Mouse (Mus musculus): ENCODE measurements around the gene Flvcr2.
"Not testable (repeated sequence)": the region's sequence is repeated elsewhere in the genome, so short reads cannot be mapped to it uniquely, and the experiment has no call there.

Gene Flvcr2

DNA sequence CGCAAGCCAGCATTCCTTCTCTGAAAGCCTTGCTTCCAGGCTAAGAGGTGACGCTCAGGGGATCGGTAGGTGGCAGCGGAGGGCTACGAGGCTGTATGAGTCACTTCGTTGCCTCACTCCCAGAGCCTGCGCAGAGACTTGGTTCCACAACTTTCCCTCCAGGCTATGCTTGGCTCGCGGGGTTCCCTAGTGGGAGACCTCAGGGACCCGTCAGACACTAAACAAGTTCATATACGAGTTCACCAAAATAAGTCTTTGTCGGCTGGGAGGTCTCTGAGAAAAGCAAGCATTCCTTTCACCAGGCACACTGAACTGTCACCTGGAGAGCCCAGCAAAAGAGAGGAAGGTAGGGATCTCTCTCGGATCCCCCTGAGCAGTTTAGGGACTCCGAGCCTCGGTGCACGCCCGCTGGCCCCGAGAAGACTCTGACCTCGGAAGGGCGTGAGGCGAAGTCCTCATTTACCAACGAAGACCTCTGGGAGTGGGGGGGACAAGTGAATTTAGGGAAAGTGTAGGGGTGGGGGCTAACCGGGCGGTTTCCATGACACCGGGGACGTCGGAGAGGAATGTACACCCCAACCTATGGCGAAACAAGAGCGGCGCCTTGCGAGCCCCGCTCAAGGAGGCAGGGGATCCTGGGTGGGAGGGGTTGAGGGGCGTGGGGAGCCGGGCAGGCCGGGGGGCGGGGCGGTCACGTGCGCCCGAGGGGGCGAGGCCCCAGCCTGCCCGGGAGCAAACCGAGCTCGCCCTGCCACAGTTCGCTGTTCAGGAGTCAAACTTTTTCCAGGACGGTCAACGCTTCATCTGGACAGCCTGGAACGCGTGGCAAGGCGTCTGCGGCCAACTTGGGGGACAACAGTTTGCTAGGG, at the start of gene Flvcr2:
Gene Flvcr2 (plus strand): TSS at position 713 of the 869 bp plus-strand sequence.
- DNase-seq (ENCODE audit: low spot score in 2 of 2): peak; percentile 37 to 75

DNA sequence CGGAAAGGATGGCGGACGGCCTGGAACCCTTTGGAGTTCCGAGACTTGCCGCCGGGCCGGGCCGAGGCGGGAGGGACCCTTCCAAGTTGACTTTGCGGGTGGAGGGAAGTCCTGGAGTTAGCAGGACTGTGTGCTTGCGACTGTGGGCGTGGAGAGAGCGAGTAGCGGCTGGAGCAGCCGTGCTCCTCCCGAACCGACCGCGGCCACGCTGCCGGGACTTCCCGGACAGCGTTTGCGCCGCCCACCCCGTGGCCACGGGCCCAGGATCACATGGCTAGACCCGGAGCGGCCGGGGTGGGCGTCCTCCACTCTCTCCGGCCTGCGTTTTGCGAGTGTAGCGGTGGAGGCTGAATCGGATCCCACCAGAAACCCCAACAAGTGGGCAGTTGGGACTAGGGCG, 48.2 kb upstream of the Flvcr2 start:
- DNase-seq (ENCODE audit: low spot score in 2 of 2): not testable (repeated sequence)

DNA sequence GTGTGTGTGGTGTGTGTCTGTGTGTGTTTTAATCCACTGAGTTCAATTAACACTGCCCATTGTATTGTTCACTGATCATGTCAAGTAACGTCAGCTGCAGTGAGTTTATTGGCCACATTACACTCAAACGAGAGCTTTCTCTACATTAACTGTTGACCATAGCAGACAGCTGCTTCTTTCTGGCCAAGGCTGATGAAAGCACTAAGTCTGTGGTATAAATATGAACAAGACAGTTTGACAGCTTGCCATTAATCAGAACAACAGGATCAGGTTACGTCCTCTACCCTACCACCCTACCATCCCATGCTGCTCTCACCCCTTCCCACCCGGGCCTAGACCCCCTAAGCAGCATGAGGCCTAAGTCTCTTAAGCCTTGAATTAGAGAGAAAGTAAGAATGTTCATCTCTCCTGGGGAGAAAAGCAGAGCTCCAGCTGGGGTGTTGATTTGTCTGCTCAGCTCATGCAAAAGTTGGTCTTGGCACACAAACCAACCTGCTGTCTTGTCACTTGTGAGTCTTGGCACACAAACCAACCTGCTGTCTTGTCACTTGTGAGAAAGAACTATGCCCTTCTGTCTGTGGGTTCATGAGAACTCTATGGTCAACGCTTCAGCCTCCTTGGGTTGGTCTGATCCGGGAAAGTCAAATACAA, 46.0 kb upstream of the Flvcr2 start:
- no peak for DNase-seq (ENCODE audit: low spot score in 2 of 2)

DNA sequence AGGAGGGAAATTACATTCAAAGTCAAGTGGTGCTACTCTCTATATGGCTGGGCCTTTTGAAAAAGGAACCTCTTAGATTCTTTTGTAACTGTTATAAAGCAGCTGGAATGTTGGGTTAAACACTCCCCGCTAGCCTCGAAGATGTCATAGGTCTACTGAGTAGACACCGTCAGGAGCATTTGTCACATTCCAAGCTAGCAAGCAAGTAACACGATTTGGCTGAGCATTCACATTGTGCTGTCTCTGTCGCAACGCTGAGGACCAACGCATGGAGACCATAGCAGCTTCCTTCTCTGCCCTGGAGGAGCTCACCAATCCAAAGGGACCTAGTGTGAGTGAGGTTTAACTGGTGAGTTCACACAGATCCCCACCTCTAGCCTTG, 45.5 kb upstream of the Flvcr2 start:
- DNase-seq (ENCODE audit: low spot score in 2 of 2): no peak

DNA sequence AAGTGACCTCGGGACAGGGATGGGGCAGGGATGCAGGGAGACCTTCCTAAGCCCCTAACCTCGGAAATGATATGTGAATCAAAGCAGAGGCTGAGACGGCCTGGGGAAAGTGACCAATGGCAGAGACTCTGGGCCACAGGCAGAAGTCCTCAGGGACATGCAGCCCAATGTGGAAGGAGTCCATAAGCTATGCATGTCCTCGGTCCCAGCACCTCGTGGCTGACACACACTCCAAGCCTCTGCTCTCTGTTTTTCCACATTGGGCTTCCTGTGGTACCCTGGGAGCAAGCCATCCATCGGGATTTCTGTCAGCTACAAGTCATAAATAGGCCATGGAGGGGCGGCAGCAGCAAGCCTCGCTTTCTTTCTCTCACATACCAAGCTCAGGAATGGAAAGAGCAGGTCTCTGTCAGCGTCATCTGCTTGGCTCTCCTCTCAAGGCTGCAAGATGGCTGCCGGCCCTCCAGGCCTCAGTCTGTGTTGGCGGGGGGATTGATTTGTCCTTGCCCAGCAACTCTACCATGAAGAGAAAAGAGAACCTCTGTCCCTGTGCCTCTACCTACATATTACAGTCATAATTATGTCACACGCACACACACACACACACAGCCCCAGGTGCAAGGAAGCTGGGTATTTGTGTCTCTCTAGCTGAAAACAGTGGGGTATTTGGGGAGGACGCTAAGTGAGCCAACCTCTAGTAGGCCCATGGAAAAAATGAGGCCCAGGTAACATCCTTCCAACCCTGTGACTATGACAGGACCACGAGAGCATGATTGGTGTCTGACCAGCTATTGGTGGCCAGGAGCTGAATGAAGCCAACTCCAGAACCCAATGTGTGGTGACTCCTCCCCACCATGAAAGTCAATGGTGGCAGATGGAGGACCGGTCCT, 43.9 kb upstream of the Flvcr2 start:
- DNase-seq (ENCODE audit: low spot score in 2 of 2): no peak

DNA sequence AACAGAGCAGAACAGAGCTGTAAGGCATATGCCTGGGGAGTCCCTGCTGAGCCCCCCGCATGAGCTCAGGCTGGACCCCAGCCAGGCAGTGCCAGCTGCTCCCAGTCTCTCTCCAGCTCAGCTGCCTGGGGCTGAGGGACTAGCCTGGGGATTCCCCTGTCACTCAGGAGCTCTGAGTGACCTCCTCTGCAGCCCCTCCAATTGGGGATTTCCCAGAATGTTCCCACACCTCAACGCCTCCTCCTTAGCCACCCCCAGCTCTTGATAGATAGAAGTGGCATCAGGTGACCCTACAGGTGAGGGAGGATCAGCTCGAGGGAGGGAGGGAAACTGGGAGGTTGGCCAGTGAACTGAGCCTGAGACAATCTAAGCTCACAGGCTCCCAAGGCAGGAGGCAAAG, 42.8 kb upstream of the Flvcr2 start:
- DNase-seq (ENCODE audit: low spot score in 2 of 2): no peak

DNA sequence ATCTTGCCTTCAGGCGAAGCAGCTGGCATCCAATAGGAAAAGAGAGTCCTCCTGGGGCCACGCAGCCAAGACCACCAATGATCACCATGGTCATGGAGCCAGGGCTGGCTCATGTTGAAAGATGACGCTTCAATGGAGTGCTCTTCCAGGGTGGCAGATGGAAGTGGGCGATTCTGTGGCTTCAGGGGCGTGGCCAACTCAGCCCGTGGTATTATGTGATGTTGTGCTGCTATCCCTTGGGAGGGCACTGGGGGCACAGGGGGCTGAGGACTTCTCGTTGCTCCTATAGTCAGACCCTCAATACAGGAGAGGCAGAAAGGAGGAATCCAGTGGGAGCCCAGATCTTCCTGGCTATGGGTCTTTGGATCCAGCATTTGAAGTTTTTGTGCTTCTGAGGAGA, 41.8 kb upstream of the Flvcr2 start:
- DNase-seq (ENCODE audit: low spot score in 2 of 2): peak in 1 of 2 experiments; percentile 26

DNA sequence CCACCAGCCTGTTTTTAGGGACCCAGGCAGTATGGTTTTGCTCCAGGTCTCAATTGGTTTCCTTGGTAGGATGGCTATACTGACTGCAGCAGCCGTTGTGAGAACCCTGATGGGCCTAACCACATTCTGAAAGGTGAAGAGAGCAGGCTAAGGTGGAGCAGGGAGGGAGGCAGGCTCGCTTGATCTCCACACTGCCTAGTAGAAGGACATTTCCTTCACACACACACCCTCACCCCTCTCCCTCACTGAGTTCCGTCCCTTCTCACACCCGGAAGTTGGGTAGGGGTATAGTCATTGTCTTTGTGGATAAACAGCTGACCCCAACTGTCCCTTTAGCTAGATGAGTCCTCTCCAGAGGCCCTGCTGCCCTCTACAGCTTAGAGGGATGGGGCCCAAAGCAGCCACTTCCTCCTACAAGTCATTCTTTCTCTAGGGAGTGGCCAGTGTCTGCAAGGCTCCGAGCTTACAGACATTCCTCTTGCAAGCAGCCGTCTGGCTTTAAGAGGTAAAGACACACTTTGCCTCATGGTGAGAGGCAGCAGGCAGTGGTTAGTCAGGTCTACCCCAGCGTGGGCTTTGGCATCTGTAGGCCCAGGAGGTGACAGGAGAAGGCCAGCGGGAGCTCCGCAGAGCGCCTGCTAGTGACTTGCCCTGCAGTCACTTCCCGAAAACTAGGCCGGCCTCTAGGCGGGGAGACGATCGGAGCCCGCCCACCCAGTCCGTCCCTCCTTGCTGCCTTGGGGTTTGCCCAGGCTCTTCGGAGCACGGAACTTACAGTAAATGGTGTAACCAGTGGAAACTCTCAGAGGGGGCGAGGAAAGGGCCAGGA, 41.1 kb upstream of the Flvcr2 start:
- DNase-seq (ENCODE audit: low spot score in 2 of 2): peak; percentile 67 to 74

DNA sequence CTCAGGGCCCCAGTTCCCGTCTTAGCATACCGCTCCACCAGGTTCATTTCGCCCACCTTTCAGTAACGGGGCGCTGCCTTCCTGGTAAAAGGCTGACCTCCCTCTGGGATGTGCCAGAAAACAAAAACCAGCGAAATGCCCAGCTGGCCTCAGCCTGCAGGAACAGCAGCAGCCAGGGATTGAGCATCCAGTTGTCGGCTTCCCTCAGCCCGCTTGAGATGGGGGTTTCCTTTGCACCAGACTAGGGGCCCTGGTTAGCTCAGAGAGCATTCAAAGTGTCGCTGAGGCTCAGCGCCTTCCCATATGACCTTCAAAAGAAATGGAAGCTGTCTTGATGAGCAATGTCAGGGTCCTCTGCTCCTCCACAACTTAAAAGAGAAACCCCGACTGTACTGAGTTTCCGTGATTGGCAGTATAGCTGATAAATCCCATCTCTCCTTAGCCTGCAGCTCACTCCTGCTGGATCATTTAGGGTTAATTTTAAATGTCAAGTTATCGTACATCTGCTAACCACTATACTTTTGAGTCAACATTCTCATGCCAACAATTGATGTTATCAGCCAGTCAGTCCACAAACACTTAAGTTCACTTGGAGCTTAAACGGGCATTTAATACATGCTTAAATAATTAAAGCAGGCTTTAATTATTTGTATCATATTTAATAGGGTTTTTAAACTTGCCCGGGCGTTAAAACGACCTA, 40.4 kb upstream of the Flvcr2 start:
- no peak for DNase-seq (ENCODE audit: low spot score in 2 of 2)

DNA sequence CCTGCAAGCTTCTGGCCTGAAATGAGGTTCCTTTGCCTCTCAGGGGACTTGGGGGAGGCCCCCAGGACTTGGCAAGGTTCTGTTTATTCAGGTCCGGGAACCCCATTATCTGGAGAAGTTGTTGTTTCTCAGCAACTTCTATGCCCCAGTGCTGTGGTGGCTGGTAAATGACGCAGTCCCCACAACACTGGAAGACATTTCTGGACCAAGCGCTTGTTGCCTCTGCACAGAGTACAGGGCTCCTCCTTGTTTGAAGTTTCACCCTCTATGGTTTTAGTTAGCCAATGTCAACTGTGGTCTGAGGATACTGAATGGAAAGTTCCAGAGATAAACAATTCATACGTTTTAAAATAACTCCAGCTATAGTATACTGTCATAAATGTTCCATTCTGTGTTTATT, 39.4 kb upstream of the Flvcr2 start:
- no peak for DNase-seq (ENCODE audit: low spot score in 2 of 2)

DNA sequence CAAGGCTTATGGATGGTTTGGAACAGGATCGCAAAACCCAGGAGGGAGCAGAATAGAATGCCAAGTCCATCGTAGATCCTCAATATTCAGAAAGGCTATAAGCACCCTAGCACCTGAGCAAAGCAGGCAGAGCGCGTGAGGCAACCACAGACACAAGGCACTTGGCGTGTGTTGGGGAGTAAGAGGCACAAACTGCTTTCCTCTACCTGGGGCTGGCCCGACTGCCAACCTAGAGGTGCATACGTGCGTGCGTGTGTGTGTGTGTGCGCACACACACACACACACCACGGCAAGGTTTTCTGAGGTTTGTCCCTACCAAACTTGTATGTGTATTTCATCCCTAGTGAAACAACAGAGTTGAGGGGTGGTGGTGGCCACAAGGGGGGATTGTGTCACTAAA, 38.9 kb upstream of the Flvcr2 start:
- DNase-seq (ENCODE audit: low spot score in 2 of 2): no peak

DNA sequence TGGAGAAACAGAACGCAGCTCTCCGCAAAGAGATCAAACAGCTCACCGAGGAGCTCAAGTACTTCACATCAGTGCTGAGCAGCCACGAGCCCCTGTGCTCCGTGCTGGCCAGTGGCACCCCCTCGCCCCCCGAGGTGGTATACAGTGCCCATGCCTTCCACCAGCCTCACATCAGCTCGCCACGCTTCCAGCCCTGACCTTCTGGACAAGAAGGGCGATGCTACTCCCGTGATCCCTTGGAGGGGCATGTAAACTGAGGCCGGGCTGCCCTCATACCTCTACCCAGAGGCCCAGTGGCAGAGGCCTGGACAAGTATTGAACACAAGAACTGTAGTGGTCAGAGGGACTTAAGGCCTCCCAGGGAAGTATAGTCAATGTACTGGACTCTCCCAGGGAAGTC, 37.8 kb upstream of the Flvcr2 start:
- no peak for DNase-seq (ENCODE audit: low spot score in 2 of 2)

DNA sequence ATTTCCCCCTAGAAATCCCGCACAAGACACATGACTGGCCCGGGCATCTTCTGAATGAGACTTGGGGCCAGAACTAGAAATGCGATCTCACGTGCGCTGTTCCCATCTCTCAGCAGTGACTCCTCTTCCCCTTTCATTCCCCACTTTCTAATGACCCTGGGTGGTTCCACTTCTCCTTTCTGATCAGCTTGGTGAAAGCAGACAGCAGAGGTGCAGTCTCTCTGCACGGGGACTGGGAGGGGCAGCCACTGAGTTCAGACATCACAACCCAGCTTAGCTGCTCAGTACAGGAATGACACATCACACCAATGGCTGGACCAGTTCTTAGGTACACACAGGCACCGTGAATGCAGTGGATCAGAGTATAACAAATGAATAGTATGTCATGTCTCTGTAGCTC, 35.6 kb upstream of the Flvcr2 start:
- DNase-seq (ENCODE audit: low spot score in 2 of 2): no peak

DNA sequence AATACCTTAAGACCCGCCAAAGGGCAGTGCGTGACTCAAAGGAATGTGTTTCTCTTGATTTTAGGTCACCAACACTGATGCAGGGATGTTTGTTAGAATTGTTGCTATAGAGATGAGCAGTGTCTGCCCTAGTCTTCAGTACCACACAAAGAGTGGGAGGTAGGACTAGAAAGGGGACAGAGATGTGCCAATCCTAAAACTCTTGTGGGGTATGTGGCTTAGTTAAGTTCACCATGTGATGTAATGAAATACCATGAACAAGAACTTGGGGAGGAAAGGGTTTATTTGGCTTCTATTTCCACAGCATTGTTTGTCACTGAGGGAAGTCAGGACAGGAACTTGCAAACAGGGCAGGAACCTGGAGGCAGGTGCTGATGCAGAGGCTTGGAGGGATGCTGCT, 33.8 kb upstream of the Flvcr2 start:
- no peak for DNase-seq (ENCODE audit: low spot score in 2 of 2)

DNA sequence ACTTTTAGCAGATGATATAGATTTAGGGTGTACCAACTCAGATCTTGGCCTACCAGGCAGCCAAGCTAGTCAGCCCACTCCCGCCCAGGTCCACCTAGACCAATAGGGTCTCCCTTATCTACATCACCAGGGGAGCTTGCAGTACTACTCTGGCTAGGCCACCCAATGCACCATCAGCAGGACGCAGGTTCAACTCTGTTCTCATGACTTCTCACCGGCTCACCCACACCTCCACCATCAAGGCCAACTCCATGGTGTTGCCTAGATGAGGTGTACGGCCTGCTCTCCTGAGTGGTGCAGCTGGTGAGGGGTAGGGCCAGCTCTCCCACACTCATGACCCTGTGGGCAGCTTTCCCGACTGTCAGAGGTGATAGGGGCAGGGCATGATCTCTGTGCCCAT, 32.2 kb upstream of the Flvcr2 start:
- no peak for DNase-seq (ENCODE audit: low spot score in 2 of 2)

DNA sequence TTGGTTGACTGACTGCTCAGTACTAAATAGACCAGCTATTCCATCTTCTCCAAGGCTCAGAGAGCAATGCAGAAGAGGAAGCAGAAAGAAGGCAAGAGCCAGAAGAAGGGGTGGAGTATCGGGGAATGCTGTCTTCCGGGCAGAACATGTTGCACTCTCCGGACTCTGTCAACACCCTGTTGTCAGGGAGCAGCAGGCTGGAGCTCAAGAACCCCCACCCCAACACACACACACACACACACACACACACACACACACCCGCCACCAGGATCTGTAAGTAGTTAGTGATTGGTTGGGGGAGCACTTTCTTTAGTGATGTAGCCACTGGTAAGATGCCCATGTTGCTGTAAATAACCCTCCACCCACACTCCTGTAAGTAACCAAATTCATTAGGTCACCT, 21.0 kb upstream of the Flvcr2 start:
- no peak for DNase-seq (ENCODE audit: low spot score in 2 of 2)

DNA sequence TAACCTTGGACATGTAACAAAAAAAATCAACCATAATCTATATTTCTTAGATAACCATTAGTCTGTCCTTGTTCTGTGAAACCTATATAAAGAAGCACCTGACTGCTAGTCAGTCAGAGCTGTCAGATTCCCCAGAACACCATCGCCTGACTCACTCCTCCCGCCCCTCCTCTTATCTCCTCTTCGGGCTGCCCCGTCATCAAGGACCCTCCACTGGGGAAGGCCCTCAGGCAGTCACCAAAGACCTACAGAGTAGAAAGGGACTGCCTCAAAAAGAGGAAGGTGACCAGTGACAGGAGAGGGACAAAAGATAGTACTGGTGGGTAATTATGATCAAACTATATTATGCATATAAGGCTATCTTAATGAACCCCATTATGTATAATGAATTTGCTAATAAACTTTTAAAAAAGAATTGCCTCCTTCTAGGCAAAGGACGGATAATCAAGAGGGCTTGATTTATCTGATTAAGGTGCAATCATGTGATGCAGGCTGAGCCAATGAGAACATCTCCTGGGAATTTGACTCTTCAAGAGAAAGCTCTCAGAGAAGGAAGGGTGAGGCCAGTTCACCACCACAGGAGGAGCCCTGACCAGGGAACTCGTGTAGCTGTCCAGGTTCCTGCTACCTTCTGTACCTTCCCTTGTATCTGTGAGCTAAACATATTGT, 19.5 kb upstream of the Flvcr2 start:
- DNase-seq (ENCODE audit: low spot score in 2 of 2): no peak

DNA sequence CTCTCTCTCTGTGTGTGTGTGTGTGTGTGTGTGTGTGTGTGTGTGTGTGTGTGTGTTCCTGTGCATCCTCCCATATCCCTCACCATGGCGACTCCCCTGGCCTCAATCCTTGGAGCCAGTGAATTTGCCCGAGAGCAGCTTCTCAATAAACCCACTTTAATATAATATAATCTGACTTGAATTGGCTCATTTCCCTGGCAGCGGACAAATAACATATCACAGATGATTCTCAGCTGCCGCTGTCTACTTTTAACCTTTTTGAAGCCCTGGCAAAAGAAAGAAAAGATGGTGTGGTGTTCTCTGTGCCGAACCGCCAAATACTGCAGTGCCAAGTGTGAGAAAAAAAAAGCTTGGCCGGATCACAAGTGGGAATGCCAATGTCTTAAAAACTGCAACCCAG, 18.2 kb upstream of the Flvcr2 start:
- DNase-seq (ENCODE audit: low spot score in 2 of 2): no peak

DNA sequence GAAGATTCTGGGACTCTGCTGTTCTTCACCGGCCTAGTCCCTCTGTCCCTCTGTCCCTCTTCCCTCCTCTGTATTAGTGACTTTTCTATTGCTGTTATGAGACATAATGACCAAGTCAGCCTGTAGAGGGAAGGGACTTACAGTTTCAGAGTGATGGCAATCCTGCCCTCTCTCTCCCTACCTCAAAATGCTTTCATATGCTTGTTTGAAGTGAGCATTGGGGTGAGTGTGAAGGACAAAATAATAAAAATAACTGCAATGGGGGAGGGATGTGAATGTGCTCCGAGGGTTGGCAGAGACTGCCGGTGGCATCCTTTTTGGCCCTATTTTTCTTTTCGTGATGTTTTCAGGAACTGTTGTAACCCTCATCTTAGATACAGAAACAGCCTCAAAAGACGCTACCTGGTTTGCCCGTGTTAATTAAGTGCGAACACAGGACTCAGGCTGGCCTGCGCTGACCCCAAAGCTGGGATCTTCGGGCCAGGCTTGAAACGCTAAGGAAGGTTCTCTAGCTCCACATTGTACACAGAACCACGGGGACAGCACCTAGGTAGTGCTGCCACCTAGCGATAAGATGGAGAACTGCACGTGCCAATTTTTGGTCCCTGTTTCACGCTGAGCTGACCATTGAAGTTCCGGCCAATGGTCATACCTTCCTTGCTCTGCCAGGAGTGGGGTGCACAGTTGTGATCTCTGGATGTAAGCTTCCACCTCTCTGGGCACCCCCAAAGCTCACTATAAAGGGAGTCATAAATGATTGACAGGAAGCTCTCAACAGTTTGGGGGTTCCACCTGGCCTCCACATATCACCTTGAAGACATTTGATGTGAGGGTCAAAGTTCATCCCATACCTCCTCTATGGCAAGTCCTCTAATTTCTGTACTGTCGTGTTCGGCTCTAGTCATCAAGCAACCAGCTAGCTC, 17.1 kb upstream of the Flvcr2 start:
- DNase-seq (ENCODE audit: low spot score in 2 of 2): peak in 1 of 2 experiments; percentile 59

Data from thymus, postnatal 10 days (tissue).